Mouse (Mus musculus) limb, embryonic 14.5 days (tissue): ENCODE results near the gene Gm49325. TPM values are rescaled to one million over a fixed set of nuclear protein-coding genes. Genes with fewer than 3 reads are reported as not detected.
A peak's percentile ranks its signal among the peaks of the same experiment; 100 is the strongest.

Experiments
- ATAC-seq: fragments of 200-750 bp; cut with Nextera tagmentation; 2 replicates; pipeline ENCODE4 v1.8.0; 2017; ENCODE audit warnings: low read depth, moderate number of reproducible peaks, moderate TSS enrichment; ENCODE audit not compliant: low FRiP score
- DNase-seq: peaks from one replicate; pipeline ENCODE4 v3.0.0-alpha.2; 2015; ENCODE audit warnings: low spot score
- H3K27ac ChIP-seq: fragments of 300-500 bp; sonication (generic); replicated peaks from 2 replicates; pipeline ENCODE4 v1.5.1; 2014; ENCODE audit warnings: low read depth, mild to moderate bottlenecking, low read length, moderate library complexity, mixed read lengths
- H3K27me3 ChIP-seq: fragments of 300-500 bp; sonication (generic); 2 replicates; pipeline ENCODE4 v1.6.1; 2014; ENCODE audit warnings: low read length, mixed read lengths; ENCODE audit not compliant: control insufficient read depth, insufficient read depth
- H3K36me3 ChIP-seq: fragments of 300-500 bp; sonication (generic); 2 replicates; pipeline ENCODE4 v1.6.1; 2014; ENCODE audit warnings: mild to moderate bottlenecking, low read length, moderate library complexity, mixed read lengths; ENCODE audit not compliant: control insufficient read depth, insufficient read depth
- H3K4me1 ChIP-seq: fragments of 300-500 bp; sonication (generic); 2 replicates; pipeline ENCODE4 v1.6.1; 2014; ENCODE audit warnings: antibody characterized with exemption, low read length, mixed read lengths; ENCODE audit not compliant: control insufficient read depth, insufficient read depth
- H3K4me2 ChIP-seq: fragments of 300-500 bp; sonication (generic); replicated peaks from 2 replicates; pipeline ENCODE4 v1.6.1; 2014; ENCODE audit warnings: low read depth, mild to moderate bottlenecking, low read length, moderate library complexity; ENCODE audit not compliant: severe bottlenecking
- H3K4me3 ChIP-seq: fragments of 300-500 bp; sonication (generic); replicated peaks from 2 replicates; pipeline ENCODE4 v1.5.1; 2014; ENCODE audit warnings: low read length
- H3K9ac ChIP-seq: fragments of 300-500 bp; sonication (generic); 2 replicates; pipeline ENCODE4 v1.6.1; 2014; ENCODE audit warnings: mild to moderate bottlenecking, low read depth, low read length, moderate library complexity; ENCODE audit not compliant: severe bottlenecking
- H3K9me3 ChIP-seq: fragments of 300-500 bp; sonication (generic); 2 replicates; pipeline ENCODE4 v1.6.1; 2016; ENCODE audit warnings: low read length; ENCODE audit not compliant: control insufficient read depth
- POLR2A ChIP-seq: fragments of 200-500 bp; IDR thresholded peaks from 2 replicates; pipeline ENCODE4 v1.8.0; 2012; ENCODE audit warnings: inconsistent platforms, mild to moderate bottlenecking, moderate library complexity, borderline replicate concordance; ENCODE audit not compliant: insufficient read depth, insufficient read length; ENCODE audit errors: extremely low read depth
- WGBS: fragments of 180-500 bp; shearing (Covaris S2); extraction: QIAGEN DNeasy Blood & Tissue Kit; methylation state at CpG from one replicate; pipeline ENCODE4 v1.1.7; 2014; 5-methylcytosine and 5-hydroxymethylcytosine counted together
- polyA plus RNA-seq, 2 experiments: library from polyadenylated mRNA; depleted of rRNA in 1 of 2; stranded (reverse) in 1 of 2; unstranded in 1 of 2; fragments of >200 nt; fragmentation: Nextera tagmentation in 1 of 2; extraction: Ambion mirVana in 1 of 2; gene quantifications; 2 replicates each; pipeline versions ENCODE4 v1.2.1 to v1.2.3; 2012 to 2014

The Gm49325 gene
- polyA plus RNA-seq, 2 experiments = 5.8 to 8.4 TPM

- Histone ChIP-seq H3K27me3 (no peaks in the 10 kb centered on the region), H3K27ac (no peak overlapping the region), H3K4me2 (no peak overlapping the region), H3K4me3 (no peak overlapping the region), H3K9me3 (no peaks in the 10 kb centered on the region), H3K36me3 (peaks cover 14% of the 10 kb centered on the region), H3K9ac (no peak overlapping the region), H3K4me1 (peaks cover 14% of the 10 kb centered on the region)
- TF ChIP-seq POLR2A = no peak
- no peak for DNase-seq
- WGBS = 91% methylated on average over 6 of the region's 6 CpGs
- no peak for ATAC-seq
Observed at GRCm38 (mm10) chr10:77604111-77604510, 1.9 kb upstream of the Gm49325 start.

- Histone ChIP-seq H3K4me1 (peaks cover 14% of the 10 kb centered on the region), H3K27me3 (no peaks in the 10 kb centered on the region), H3K4me3 (no peak overlapping the region), H3K36me3 (peaks cover 17% of the 10 kb centered on the region), H3K9ac (no peak overlapping the region), H3K9me3 (no peaks in the 10 kb centered on the region), H3K4me2 (no peak overlapping the region), H3K27ac (peak overlapping the region; percentile 98; the same call in 1 of the 2 replicates)
- DNase-seq = no peak
- TF ChIP-seq POLR2A = no peak
- no peak for ATAC-seq
- WGBS = 62% methylated on average over 5 of the region's 5 CpGs
Observed at GRCm38 (mm10) chr10:77604958-77605357, 1.0 kb upstream of the Gm49325 start.

- no peak for TF ChIP-seq POLR2A
- peaks cover 14% of the 10 kb centered on the region for H3K4me1 ChIP-seq
- H3K9me3 ChIP-seq = no peaks in the 10 kb centered on the region
- WGBS = 55% methylated on average over 1 of the region's 1 CpGs
- H3K4me2 ChIP-seq = peak overlapping the region; percentile 91; the same call in 1 of the 2 replicates
- no peak for DNase-seq
- H3K4me3 ChIP-seq = peak overlapping the region; percentile 77
- peak overlapping the region; percentile 98 for H3K27ac ChIP-seq
- peaks cover 21% of the 10 kb centered on the region for H3K36me3 ChIP-seq
- H3K9ac ChIP-seq = no peak overlapping the region; the same call in 1 of the 2 replicates
- H3K27me3 ChIP-seq = no peaks in the 10 kb centered on the region
- ATAC-seq = no peak
Observed at GRCm38 (mm10) chr10:77605368-77605767, 629 bp upstream of the Gm49325 start.

GRCm38 (mm10) chr10:77606855-77607254, 858 bp downstream of the Gm49325 start:
- peaks cover 36% of the 10 kb centered on the region for H3K36me3 ChIP-seq
- H3K9me3 ChIP-seq = no peaks in the 10 kb centered on the region
- ATAC-seq (0 out of 2 replicates have a peak, but pooled peaks have one; percentile 0), DNase-seq (no peak)
- WGBS = 32% methylated on average over 7 of the region's 7 CpGs
- H3K27me3 ChIP-seq = no peaks in the 10 kb centered on the region
- peak overlapping the region; percentile 90 for H3K9ac ChIP-seq
- peak overlapping the region; percentile 91 for H3K4me2 ChIP-seq
- TF ChIP-seq POLR2A = no peak
- 0 out of 2 replicates have a peak overlapping the region, but pooled peaks have one; percentile 98 for H3K27ac ChIP-seq
- peaks cover 14% of the 10 kb centered on the region for H3K4me1 ChIP-seq
- peak overlapping the region; percentile 77 for H3K4me3 ChIP-seq

GRCm38 (mm10) chr10:77607441-77607840, 1.4 kb downstream of the Gm49325 start:
- H3K9me3 ChIP-seq = no peaks in the 10 kb centered on the region

More at GRCm38 (mm10) chr10:77607441-77607840, 1.4 kb downstream of the Gm49325 start:
- Histone ChIP-seq H3K4me3 (peak overlapping the region; percentile 77), H3K36me3 (peaks cover 40% of the 10 kb centered on the region), H3K27ac (no peak overlapping the region), H3K27me3 (no peaks in the 10 kb centered on the region), H3K4me2 (peak overlapping the region; percentile 91), H3K4me1 (peaks cover 14% of the 10 kb centered on the region), H3K9ac (no peak overlapping the region)
- TF ChIP-seq POLR2A = no peak
- DNase-seq (no peak), ATAC-seq (no peak)
- 72% methylated on average over 5 of the region's 5 CpGs for WGBS
